Mouse (Mus musculus): Measurements from ENCODE around the gene Eif5. TPM values are rescaled to one million over a fixed set of nuclear protein-coding genes. Genes with fewer than 3 reads are reported as not detected.

The Eif5 gene
- 1,072 TPM for polyA plus RNA-seq (2017; shearing (Covaris generic))

DNA sequence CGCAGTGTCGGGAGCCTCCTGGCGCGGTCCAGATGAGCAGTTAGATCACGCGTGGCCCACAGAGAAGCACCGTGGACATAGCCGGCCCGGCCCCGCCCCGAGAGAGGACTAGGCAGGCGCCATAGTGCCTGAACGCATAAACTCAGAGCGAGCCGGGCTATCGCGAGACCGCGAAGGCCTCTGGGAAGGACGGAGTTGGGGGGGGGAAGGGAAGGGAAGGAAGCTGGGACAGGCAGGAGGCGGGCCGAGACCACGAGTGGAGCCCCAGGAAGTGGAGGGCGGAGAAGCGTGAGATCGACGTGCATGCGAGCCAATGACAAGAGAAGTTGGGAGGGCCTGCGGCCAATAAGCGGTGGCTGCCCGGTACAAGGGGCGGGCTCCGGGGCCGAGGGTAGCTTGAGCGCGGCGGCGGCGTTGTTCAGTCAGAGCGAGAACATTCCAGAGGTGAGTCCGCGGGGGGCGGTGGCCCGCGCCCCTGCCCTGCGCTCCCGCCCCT is at the start of gene Eif5:
TSS of gene Eif5 (plus strand) at position 221 of the 496 bp plus-strand sequence.

GRCm38 (mm10) chr12:111574074-111574886 is 36.5 kb downstream of the Eif5 start, which contains the start of gene Mark3:
TSS of gene Mark3 (plus strand) at chr12:111574523.

Other genes starting within 250 kb of the Eif5 start
- not detected for gene Cdc42bpb, start 160.3 kb upstream of the Eif5 start, polyA plus RNA-seq (2017; shearing (Covaris generic))
- not detected for gene Lbhd2, start 131.2 kb upstream of the Eif5 start, polyA plus RNA-seq (2017; shearing (Covaris generic))
- not detected for gene Exoc3l4, start 121.0 kb upstream of the Eif5 start, polyA plus RNA-seq (2017; shearing (Covaris generic))
- gene Tnfaip2, start 95.5 kb upstream of the Eif5 start, polyA plus RNA-seq (2017; shearing (Covaris generic)) = not detected
- gene Gm266, start 52.2 kb upstream of the Eif5 start, polyA plus RNA-seq (2017; shearing (Covaris generic)) = not detected
- 123 TPM for gene Mark3, start 36.5 kb downstream of the Eif5 start, polyA plus RNA-seq (2017; shearing (Covaris generic))
- gene Ckb, start 134.3 kb downstream of the Eif5 start, polyA plus RNA-seq (2017; shearing (Covaris generic)) = 26.9 TPM
- 15.8 TPM for gene Trmt61a, start 140.1 kb downstream of the Eif5 start, polyA plus RNA-seq (2017; shearing (Covaris generic))
- 61.4 TPM for gene Bag5, start 175.2 kb downstream of the Eif5 start, polyA plus RNA-seq (2017; shearing (Covaris generic))
- 36.0 TPM for gene Apopt1, start 175.2 kb downstream of the Eif5 start, polyA plus RNA-seq (2017; shearing (Covaris generic))
- gene Klc1, start 220.8 kb downstream of the Eif5 start, polyA plus RNA-seq (2017; shearing (Covaris generic)) = 36.1 TPM